Mouse (Mus musculus) T-cell, adult 2 months (primary cell): ENCODE data around the gene Npepps.
"Not testable (repeated sequence)": the region's sequence is repeated elsewhere in the genome, so short reads cannot be mapped to it uniquely, and the experiment has no call there.

ENCODE experiments used
- DNase-seq: peaks from one replicate; pipeline ENCODE4 v3.0.0; 2022; ENCODE audit warnings: low spot score

Npepps gene

GRCm38 (mm10) chr11:97232436-97232835, 48.0 kb downstream of the Npepps start:
- DNase-seq: no peak

GRCm38 (mm10) chr11:97229396-97229795, 51.0 kb downstream of the Npepps start:
- DNase-seq: no peak

- DNase-seq: no peak
Observed at GRCm38 (mm10) chr11:97228985-97229384, 51.5 kb downstream of the Npepps start.

GRCm38 (mm10) chr11:97226131-97226530, 54.3 kb downstream of the Npepps start:
- DNase-seq: no peak

GRCm38 (mm10) chr11:97223485-97223884, 57.0 kb downstream of the Npepps start:
- DNase-seq: no peak

- no peak for DNase-seq
Observed at GRCm38 (mm10) chr11:97221611-97222010, 58.8 kb downstream of the Npepps start.

GRCm38 (mm10) chr11:97220211-97220610, 60.2 kb downstream of the Npepps start:
- DNase-seq: no peak

- no peak for DNase-seq
Observed at GRCm38 (mm10) chr11:97214411-97214810, 66.0 kb downstream of the Npepps start.

- no peak for DNase-seq
Observed at GRCm38 (mm10) chr11:97210728-97211400, 69.6 kb downstream of the Npepps start.

- no peak for DNase-seq
Observed at GRCm38 (mm10) chr11:97207011-97207422, 73.4 kb downstream of the Npepps start.

- DNase-seq: no peak
Observed at GRCm38 (mm10) chr11:97199519-97199918, 80.9 kb downstream of the Npepps start.

GRCm38 (mm10) chr11:97198601-97199000, 81.8 kb downstream of the Npepps start:
- peak; percentile 52 for DNase-seq

- DNase-seq: no peak
Observed at GRCm38 (mm10) chr11:97197021-97197420, 83.4 kb downstream of the Npepps start.

GRCm38 (mm10) chr11:97196541-97196940, 83.9 kb downstream of the Npepps start:
- no peak for DNase-seq

- no peak for DNase-seq
Observed at GRCm38 (mm10) chr11:97192621-97192951, 87.9 kb downstream of the Npepps start.

GRCm38 (mm10) chr11:97191915-97192620, 88.4 kb downstream of the Npepps start:
- no peak for DNase-seq

- DNase-seq: no peak
Observed at GRCm38 (mm10) chr11:97190992-97191391, 89.4 kb downstream of the Npepps start.

GRCm38 (mm10) chr11:97189645-97190044, 90.8 kb downstream of the Npepps start:
- DNase-seq: not testable (repeated sequence)

- DNase-seq: no peak
Observed at GRCm38 (mm10) chr11:97189231-97189630, 91.2 kb downstream of the Npepps start.

GRCm38 (mm10) chr11:97188643-97188955, 91.8 kb downstream of the Npepps start:
- no peak for DNase-seq

GRCm38 (mm10) chr11:97187764-97188642, 92.4 kb downstream of the Npepps start, which contains the start of gene Kpnb1:
Gene Kpnb1, minus strand, starts transcription at chr11:97187881.
- peak; percentile 99 for DNase-seq

GRCm38 (mm10) chr11:97186947-97187763, 93.3 kb downstream of the Npepps start:
- DNase-seq: peak; percentile 94
